Mouse (Mus musculus): ENCODE results near the gene Sar1b.

The Sar1b gene

GRCm38 (mm10) chr11:51831962-51832909, 68.7 kb downstream of the Sar1b start:
- DNase-seq, result peak; percentile 63

- DNase-seq, result no peak
Observed at GRCm38 (mm10) chr11:51832992-51833391, 69.5 kb downstream of the Sar1b start.

DNA sequence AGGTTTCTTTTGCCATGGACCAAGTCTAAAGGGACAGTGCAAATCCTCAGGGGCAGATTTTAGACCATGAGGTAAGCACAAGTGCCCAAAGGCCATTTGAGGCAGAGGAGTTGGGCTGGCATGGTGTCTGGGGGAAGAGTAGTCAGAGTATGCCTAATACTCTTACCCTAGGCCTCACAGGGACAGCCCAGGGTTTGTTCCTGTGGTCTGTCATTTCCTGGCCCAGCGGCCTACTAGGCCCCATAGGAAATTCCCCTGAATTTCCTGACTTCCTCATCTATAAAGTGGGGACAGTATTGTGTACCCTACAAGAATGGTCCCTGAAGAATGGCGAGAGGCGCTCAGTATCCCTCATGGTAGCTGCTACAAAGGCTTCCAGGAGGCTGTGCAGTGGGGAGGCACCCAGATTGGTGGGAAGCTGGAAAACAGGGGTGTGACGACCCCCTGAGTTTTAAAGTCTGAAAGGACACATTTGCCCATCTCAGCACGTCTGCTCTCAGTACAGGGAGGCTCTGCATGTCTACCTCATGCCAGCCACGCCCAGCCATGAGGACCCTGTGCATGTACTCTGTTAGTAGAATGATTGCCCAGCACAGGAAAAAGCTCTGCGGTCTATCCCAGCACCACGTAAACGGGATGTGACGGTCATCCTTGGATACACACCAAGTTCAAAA, 70.0 kb downstream of the Sar1b start:
- no peak for DNase-seq

- no peak for DNase-seq
Observed at GRCm38 (mm10) chr11:51834067-51834411, 70.6 kb downstream of the Sar1b start.

- no peak for DNase-seq
Observed at GRCm38 (mm10) chr11:51835598-51835997, 72.1 kb downstream of the Sar1b start.

GRCm38 (mm10) chr11:51836506-51836905, 73.0 kb downstream of the Sar1b start:
- DNase-seq, result no peak

DNA sequence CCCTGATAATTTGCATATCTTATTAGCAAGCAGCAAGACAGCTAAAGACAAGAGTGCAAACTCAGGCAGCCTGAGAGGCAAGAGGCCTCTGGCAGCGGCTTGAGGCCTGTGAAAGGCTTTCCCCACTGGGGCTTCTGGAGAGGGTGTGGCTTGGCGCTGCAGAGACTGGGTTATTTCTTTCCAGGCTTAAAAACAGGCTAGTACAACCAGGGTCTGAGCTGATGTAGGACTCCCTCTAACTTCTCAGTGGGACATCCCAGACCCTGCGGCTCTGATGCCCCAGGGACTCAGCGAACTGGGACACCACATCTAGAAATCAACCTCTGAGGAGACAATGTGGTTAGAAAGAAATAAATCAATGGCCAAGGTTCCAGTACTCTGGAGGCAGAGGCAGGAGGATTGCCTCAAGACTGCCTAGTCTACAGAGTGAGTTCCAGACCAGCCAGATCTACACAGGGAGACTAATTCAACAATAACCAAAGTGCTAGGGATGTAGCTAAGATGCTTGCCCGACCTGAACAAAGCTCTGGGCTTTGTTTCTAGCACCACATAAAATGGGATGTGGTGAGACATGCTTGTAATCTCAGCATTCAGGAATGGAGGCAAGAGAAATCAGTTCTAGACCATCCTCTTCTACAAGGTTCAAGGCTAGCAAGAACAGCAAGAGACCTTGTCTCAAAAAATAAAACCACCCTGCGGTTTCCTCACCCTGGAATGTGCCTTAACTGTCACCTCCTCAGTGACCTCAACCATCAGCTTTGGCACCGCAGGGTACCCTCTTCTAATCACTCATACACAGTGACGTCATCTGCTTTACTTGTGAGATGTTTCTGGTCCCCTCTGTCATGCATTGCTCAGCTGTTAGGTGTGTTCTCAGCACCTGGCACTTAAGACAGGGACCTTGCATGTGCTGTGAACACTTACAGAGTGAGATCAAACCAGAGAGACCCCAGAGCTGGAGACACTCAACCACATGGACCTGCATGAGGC, 74.0 kb downstream of the Sar1b start:
- no peak for DNase-seq

DNA sequence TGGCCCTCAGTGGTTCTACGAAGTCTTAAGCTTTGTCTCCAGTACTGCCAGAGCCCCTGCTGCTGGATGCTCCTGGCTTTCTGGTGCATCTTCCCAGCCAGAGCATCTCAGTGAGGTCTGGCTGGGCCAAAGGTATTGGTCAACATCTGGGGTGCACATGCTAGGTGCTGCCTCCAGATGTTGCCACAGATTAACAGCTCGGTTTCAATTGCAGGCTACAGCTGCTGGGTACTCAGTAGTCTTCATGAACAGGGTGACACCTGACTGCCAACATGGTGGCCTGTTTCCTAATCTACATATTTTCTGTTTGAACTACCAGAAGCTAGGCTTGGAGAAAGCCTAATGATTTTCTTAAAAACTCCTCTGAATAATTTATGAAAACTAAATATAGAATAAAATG, 75.6 kb downstream of the Sar1b start:
- no peak for DNase-seq

GRCm38 (mm10) chr11:51839973-51840372, 76.5 kb downstream of the Sar1b start:
- no peak for DNase-seq

DNA sequence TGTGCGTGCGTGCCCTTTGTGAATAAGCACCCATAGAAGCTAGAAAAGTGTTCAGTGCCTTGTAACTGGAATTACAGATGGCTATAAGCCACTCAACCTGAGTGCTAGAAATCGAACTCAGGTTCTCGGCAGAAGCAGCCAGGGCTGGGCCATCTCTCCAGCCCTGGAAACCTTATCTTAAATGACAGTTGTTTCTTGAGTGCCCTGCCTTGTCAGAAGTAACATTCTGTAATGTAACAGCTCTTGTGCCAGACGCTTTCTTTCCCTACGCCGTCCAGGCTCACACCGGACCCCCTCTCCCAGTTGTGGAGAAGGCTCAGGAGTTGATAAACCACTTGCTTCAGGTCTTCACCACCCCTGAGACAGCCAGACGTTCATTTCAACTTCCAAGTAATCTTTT, 77.2 kb downstream of the Sar1b start:
- no peak for DNase-seq

DNA sequence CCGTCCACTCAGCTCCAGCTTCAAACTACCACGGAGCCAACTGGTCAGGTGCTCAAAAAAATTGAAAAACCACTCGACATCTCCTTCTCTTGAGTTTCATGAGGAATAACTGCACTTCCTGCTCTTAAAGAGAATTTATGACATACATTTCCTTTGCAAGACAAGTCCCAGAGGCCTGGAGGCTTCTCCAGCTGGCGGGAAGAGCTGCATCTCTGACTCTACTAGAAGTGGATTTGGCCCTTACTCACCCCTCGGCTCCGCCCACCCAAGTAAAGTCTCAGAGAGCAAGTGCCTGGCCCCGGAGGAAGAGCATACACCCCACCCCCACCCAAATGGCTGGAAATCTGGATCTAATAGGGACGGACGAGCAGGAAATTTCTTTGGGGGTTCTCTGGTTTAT, 77.7 kb downstream of the Sar1b start:
- no peak for DNase-seq
